Mouse (Mus musculus) kidney, adult 2 months (tissue): ENCODE measurements at regions not wholly inside any gene's neighbourhood (a gene's known extent, or its start where the extent isn't known, plus 50 kb on each side); places are given as distances from the start of the nearest gene placed in this dataset.

Experiments used
- CTCF ChIP-seq: fragments of 200-500 bp; conservative IDR thresholded peaks from 2 replicates; pipeline ENCODE4 v1.5.1; 2011; ENCODE audit warnings: low read depth, mild to moderate bottlenecking, control low read depth, low read length, moderate library complexity, mixed read lengths; ENCODE audit not compliant: insufficient read depth, insufficient read length
- POLR2A ChIP-seq: fragments of 200-500 bp; IDR thresholded peaks from one replicate; pipeline ENCODE4 v1.6.1; 2011; ENCODE audit warnings: low read depth, low read length, control low read depth

DNA sequence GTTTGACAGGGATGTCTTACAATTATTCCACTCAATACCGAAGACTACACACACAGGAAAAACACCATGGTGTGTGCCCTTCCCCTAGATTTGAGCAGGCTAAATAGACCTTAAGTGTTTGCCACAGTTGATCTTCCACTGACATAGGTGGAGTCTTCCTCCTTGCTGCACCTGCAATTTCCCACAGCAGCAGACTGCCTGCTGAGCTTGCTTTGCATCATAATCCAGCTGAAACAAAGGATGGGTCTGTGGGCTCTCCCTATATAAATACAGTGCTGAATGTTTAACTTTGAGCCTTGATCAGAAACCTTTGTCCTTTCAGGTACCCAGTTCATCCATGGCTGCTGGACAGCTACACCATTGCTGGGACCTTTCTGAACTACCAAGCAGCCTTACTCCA lies 334.3 kb downstream of the Lmbrd1 start:
- TF ChIP-seq POLR2A (no peak), CTCF (no peak)
